Mouse (Mus musculus) lung, postnatal 25 days (tissue): ENCODE data around the gene Atxn2l.

Experiments
- DNase-seq: peaks from one replicate; pipeline ENCODE4 v3.0.0; 2022; ENCODE audit warnings: low spot score

Atxn2l gene

GRCm38 (mm10) chr7:126503273-126503878, at the start of gene Atxn2l:
Gene Atxn2l, minus strand, starts transcription at chr7:126503437.
- DNase-seq, result peak; percentile 98

DNA sequence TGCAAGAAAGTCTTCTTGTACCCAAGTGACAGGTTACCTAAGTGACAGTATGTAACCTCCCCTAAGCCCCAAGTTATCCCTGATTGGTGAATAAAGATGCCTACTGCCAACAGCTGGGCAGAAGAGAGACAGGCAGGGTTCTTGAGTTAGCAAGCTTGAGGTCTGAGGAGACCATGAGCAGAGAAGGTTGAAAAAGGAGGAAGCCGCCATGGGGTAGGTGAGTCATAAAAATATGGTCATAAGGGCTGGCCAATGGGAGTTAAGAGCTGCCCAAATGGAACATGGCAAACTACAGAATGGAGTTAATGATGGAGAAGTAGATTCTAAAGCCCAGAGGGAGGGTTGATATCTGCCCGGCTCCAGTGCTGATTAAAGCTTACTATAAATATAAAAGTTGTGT, 42.4 kb upstream of the Atxn2l start:
- DNase-seq, result no peak

GRCm38 (mm10) chr7:126541661-126542060, 38.4 kb upstream of the Atxn2l start:
- no peak for DNase-seq

DNA sequence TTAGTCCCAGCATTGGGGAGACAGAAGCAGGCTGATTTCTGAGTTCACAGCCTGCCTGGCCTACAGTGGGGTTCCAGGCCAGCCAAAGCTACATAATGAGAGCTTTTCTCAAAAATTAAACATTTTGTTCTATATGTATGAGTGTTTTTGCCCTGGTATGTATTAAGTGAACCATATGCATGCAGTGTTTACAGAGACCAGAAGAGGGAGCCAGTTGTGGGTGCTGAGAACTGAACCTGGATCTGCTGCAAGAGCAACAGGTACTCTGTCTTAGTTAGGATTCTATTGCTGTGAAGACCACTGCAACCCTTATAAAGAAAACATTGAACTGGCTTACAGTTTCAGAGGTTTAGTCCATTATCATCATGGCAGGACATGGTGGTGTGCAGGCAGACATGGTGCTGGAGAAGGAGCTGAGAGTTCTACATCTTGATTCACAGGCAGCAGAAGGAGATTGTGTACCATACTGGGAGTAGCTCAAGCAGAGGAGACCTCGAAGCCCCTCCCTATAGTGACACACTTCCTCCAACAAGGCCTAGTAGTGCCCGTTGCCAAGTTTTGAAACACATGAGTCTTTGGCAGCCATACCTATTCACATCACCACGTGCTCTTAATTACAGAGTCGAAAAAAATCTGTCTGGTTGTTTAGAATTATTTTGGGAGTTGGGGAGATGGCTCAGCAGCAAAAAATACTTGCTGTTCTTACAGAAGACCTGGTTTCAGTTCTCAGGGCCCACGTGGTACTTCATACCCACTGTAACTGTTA, 34.8 kb upstream of the Atxn2l start:
- DNase-seq, result no peak

- DNase-seq, result no peak
Observed at GRCm38 (mm10) chr7:126536466-126536865, 33.2 kb upstream of the Atxn2l start.

DNA sequence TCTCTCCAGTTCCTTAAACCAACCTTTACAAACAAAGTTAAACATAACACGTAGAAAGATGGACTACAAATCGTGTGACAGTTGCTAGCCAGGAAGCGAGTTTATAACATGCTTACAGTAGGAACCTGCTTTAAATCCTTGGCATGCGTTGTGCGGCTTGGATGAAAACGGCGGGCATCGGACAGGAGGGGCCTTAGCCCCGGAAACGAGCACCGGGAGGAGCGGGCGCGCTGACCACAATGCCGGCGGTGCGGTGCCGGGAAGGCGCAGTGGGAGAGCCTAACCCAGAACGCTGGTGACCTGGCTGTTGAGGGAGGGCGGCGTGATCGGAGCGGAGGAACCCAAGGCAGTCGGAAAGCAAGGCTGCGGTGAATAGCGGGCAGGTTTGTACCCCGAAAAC, 32.5 kb upstream of the Atxn2l start:
- DNase-seq, result no peak

DNA sequence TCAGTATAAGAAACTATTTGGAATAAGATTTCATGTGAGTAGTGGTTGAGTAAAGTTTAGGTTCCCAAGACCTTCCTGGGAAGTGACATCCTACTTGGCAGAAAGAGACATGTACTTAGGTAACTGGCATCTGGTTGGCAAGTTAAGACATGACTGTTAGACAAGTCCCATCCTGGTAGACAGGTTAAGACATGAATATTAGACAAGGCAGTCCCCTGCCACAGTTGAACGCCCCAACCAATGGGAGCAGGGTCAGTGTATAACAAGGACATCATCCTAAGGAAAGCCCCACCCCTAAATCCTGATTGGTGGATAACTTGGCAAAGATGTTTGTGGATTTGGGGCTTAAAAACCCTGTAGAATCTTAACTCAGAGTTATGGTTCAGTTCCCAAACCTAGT, 30.2 kb upstream of the Atxn2l start:
- no peak for DNase-seq

GRCm38 (mm10) chr7:126528166-126528577, 24.9 kb upstream of the Atxn2l start:
- peak; percentile 53 for DNase-seq

GRCm38 (mm10) chr7:126523316-126523715, 20.1 kb upstream of the Atxn2l start:
- peak; percentile 51 for DNase-seq

- DNase-seq, result no peak
Observed at GRCm38 (mm10) chr7:126519513-126519912, 16.3 kb upstream of the Atxn2l start.

GRCm38 (mm10) chr7:126518261-126518941, 15.2 kb upstream of the Atxn2l start:
- no peak for DNase-seq

DNA sequence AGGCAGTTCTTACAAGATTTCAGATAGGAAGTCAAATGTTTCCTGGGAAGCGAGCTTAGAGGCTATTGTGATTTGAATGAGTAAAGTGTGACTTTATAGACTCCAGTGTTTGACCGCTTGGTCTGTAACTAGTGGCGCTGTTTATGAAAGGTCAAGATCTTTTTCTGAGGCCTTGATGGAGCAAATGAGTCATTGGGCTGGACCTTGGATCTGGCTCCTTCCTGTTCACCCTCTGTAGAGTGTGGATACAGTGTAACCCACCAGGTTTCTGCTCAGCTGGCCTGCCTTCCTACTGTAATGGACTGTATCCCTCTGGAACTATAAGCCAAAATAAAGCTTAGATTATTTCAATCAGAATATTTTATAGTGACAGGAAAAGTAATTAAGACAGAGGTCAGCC, 8.1 kb upstream of the Atxn2l start:
- DNase-seq, result no peak

GRCm38 (mm10) chr7:126507126-126507778, 4.0 kb upstream of the Atxn2l start:
- no peak for DNase-seq

GRCm38 (mm10) chr7:126504913-126505312, 1.7 kb upstream of the Atxn2l start:
- no peak for DNase-seq

DNA sequence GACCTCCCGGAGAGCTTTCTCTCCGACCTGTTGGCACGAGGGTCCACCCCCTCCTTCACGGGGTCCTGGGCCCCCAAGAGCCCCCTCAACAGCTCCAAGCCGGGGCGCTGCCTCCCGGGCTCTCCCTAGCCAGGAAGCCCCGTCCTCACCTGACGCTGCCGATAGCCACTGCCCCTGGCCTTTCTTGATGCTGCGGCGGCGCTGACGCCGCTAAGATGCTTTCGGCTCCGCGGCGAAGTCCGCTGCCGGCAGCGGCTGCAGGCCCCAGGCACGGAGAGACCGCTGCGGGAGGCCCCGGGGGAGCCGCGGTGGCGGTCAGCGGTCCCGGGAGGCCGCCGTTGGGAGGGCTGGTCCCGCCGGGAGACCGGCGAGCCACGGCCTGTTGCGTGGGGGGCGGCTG, 486 bp downstream of the Atxn2l start:
- no peak for DNase-seq

- DNase-seq, result peak; percentile 93
Observed at GRCm38 (mm10) chr7:126502023-126502741, 1.1 kb downstream of the Atxn2l start.

DNA sequence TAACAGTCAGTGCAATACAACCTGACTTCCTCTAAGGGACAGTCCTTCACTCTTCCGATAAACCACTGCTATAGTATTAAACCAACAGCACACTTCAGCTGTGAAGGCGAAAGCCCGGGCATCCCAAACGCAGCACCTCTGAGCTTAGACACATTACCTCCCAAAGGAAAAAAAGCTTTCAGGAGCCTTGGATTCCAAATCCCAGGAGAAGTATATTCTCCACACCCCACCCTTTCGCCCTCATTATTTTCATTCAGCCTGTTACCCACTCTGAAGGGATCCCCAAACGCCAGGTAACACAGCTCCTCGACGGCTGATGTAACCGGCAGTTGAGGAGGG, 1.6 kb downstream of the Atxn2l start:
- DNase-seq, result no peak

DNA sequence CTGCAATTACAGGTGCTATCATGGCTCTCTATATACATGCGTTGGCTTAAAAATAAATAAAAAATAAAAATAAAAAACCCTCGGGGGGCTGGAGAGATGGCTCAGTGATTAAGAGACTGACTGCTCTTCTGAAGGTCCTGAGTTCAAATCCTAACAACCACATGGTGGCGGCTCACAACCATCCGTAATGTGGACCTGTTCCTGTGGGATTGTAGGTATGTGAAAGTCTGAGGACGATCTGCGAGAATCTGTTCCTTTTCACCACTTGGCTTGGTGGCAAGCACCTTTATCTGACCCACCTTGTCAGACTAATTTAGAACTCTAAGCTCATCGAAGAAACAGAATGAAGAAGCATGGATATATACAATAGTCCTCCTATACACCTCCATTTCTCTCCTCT, 3.8 kb downstream of the Atxn2l start:
- no peak for DNase-seq

- DNase-seq, result no peak
Observed at GRCm38 (mm10) chr7:126497966-126498365, 5.3 kb downstream of the Atxn2l start.

GRCm38 (mm10) chr7:126496475-126496874, 6.8 kb downstream of the Atxn2l start:
- no peak for DNase-seq

GRCm38 (mm10) chr7:126494120-126494519, 9.1 kb downstream of the Atxn2l start:
- DNase-seq, result no peak

- no peak for DNase-seq
Observed at GRCm38 (mm10) chr7:126491973-126492372, 11.3 kb downstream of the Atxn2l start.
